Mouse (Mus musculus): ENCODE measurements around the gene Zfp512b.
A peak's percentile ranks its signal among the peaks of the same experiment; 100 is the strongest.

GRCm38 (mm10) chr2:181600828-181601750 lies 8.5 kb upstream of the Zfp512b start:
- TF ChIP-seq CTCF (IDR thresholded peaks at IDR 0.05; ENCODE audit: low read depth, low read length) (no peak), POLR2A (IDR thresholded peaks at IDR 0.05; ENCODE audit: extremely low read depth, insufficient read depth, low read length) (peak; percentile 83)
